Mouse (Mus musculus): ENCODE measurements around the gene Serp2. TPM values are rescaled to one million over a fixed set of nuclear protein-coding genes. Genes with fewer than 3 reads are reported as not detected.

The Serp2 gene
- polyA plus RNA-seq, 1 experiment from 2014 or later, result 6.3 TPM

DNA sequence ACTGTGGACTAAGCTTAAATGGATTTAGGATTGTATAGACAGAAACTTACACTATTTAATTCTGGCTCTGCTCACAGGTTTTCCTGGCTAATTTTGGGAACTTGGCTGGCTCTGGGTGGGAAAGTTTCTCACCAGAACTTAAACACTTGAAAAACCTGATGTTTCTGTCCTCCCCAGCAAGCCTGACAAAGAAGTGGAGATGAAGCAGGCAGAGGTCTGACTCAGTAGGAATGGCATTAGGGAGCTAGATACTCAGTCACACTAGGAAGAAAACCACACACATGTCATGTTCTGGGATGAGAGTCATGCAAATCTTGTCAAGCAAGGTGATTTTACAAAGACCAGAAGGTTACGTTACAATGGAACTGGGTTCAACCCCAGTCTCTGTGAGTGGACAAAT, 21.6 kb downstream of the Serp2 start:
- Histone ChIP-seq H3K9ac (ENCODE audit: low read length) (no peak overlapping the region), H3K4me3 (ENCODE audit: low read length) (no peak overlapping the region), H3K4me1 (ENCODE audit: control insufficient read depth, insufficient read depth, low read length) (peaks cover 8% of the 10 kb centered on the region), H3K27ac (ENCODE audit: low read length) (no peak overlapping the region), H3K4me2 (ENCODE audit: low read depth, low read length) (no peak overlapping the region), H3K27me3 (ENCODE audit: control insufficient read depth, insufficient read depth, low read length) (no peaks in the 10 kb centered on the region), H3K9me3 (replicated peaks; ENCODE audit: control insufficient read depth, low read length) (no peaks in the 10 kb centered on the region), H3K36me3 (ENCODE audit: control insufficient read depth, insufficient read depth) (no peaks in the 10 kb centered on the region)
- WGBS, result 92% methylated on average over 1 of the region's 1 CpGs
- ATAC-seq (replicated peaks; ENCODE audit: extremely low read depth, insufficient read depth, low FRiP score), result no peak

DNA sequence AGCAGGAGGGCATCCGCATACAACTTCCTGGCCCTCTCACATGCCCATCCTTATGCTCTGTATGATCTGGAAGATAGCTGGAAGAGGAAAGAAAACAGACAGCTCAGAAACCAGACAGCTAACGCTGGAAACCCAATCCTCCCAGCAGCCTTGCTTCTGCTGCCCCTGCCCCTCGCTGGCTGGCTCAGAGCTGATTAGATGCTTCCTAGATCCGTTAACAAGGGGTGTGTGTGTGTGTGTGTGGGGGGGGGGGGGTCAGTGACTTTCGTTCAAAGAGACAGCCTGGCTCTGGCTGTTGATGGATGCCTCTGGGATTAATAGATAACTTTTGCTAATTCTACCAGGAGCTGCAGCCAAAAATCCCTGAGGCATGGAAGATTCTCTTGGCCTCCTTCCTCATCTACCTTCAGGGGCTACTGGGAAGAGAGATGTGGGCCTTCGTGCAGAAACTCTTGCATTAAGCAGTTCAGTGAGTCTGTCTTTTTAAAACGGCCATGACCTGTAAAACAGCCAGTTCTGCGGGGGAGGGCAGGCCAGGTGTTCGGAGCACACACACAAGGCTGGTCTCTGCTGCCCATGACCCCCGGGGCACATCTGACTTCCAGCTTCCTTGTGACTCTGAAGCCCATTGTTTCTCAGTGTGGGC, 23.4 kb downstream of the Serp2 start:
- ATAC-seq (replicated peaks; ENCODE audit: extremely low read depth, insufficient read depth, low FRiP score), result no peak; the same call in 1 of the 2 replicates
- Histone ChIP-seq H3K36me3 (ENCODE audit: control insufficient read depth, insufficient read depth) (no peaks in the 10 kb centered on the region), H3K4me2 (ENCODE audit: low read depth, low read length) (peak overlapping the region; percentile 64), H3K4me3 (ENCODE audit: low read length) (peak overlapping the region; percentile 37), H3K27ac (ENCODE audit: low read length) (peak overlapping the region; percentile 53; the same call in 1 of the 2 replicates), H3K4me1 (ENCODE audit: control insufficient read depth, insufficient read depth, low read length) (peaks cover 8% of the 10 kb centered on the region), H3K27me3 (ENCODE audit: control insufficient read depth, insufficient read depth, low read length) (no peaks in the 10 kb centered on the region), H3K9me3 (replicated peaks; ENCODE audit: control insufficient read depth, low read length) (no peaks in the 10 kb centered on the region), H3K9ac (ENCODE audit: low read length) (peak overlapping the region; percentile 59)
- 21% methylated on average over 10 of the region's 10 CpGs for WGBS

DNA sequence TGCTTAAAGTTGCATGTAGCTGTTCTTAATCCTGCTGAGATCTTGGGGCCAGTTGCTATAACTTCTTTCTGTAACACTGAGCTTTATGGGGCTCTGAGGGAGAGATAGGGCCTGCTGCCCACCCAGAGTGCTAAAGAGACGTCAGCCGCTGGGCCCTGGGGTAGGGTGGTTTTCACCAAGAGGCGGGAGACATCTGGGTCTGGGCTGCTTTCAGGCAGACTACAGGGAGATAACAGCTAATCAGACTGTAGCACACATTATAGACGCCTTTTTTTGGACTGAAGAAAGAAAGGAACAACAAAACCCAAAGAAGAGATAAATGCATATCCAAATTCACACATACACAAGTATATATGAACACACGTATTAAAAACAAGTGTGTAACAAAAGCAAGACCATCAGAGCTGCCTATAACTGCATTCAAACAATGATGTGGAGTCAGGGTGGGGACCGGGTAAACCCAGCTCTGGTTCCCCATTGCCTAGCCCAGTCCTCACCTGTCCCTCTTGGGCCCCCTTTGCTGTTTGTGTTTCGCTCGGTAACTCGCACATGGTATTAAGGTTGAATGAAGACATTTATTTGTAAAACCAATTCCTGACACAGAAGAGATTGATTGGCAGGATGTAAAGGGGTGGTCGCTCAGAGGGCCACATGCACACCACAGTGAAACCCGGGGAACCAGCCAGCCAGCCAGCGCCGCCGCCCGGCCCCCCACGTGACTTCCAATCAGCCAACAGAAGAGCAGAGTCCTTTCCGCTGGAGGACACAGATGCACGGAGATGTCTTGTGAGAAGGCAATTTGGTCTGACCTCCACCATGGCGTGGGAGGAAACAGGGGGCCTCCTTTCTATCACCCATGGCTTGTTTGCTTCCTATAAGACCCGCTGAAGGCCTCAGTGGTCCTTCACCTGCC, 24.2 kb downstream of the Serp2 start:
- Histone ChIP-seq H3K9me3 (replicated peaks; ENCODE audit: control insufficient read depth, low read length) (no peaks in the 10 kb centered on the region), H3K4me1 (ENCODE audit: control insufficient read depth, insufficient read depth, low read length) (peaks cover 8% of the 10 kb centered on the region), H3K27me3 (ENCODE audit: control insufficient read depth, insufficient read depth, low read length) (no peaks in the 10 kb centered on the region), H3K4me3 (ENCODE audit: low read length) (peak overlapping the region; percentile 37), H3K4me2 (ENCODE audit: low read depth, low read length) (peak overlapping the region; percentile 64), H3K36me3 (ENCODE audit: control insufficient read depth, insufficient read depth) (no peaks in the 10 kb centered on the region), H3K9ac (ENCODE audit: low read length) (peak overlapping the region; percentile 59), H3K27ac (ENCODE audit: low read length) (peak overlapping the region; percentile 53; the same call in 1 of the 2 replicates)
- WGBS, result 28% methylated on average over 20 of the region's 20 CpGs
- ATAC-seq (replicated peaks; ENCODE audit: extremely low read depth, insufficient read depth, low FRiP score), result peak; percentile 62; the same call in 1 of the 2 replicates

DNA sequence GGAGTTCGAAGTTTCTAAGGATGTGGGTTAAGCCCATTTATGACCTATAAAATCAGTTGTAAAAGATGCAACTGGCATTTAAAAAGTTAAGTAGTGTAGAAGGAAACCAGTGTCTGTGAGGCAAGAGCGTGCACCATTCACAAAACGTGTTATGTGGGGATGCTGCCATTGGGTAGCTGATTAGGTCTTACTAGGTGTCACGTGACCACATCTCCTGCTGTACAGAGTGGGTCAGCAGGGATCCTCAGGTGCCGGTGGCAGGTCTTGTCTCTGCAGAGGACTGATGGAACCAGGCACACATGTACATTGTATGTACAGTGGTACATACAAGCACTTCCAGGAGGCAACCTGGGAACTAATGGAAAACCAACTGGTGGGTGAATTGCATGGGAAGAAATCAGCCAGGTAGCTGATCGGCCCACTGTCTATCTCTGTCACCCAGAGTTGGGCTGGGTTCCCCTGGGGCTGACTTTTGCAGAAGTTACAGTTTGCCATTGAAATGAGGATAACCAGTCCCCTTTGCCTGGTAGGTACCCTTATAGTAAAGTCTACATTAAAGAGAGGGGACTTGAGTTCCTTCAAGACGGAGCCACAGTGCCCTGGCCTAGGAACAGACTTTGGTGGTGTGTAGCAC, 25.5 kb downstream of the Serp2 start:
- no peak for ATAC-seq (replicated peaks; ENCODE audit: extremely low read depth, insufficient read depth, low FRiP score)

DNA sequence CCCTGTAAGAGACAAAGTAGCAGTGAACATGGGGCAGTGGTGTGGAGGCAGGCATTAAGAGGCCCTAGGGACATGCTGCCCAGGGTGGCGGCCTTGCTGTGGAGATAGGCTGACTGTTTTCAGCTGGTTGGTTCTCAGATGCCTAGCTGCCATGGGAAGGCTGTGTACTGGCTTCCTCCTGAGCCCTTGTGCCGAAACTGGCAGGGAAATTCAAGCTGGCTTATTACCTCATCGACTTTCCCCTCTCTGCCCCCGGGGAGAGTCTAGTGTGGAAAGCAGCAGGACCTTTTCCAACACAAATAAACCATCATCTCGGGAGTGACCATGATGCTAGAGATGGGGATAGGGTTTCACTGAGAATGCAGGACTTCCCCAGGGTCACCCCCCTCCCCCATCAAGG, 28.0 kb downstream of the Serp2 start:
- Histone ChIP-seq H3K4me3 (ENCODE audit: low read length) (no peak overlapping the region), H3K4me2 (ENCODE audit: low read depth, low read length) (no peak overlapping the region), H3K27me3 (ENCODE audit: control insufficient read depth, insufficient read depth, low read length) (no peaks in the 10 kb centered on the region), H3K9ac (ENCODE audit: low read length) (no peak overlapping the region), H3K4me1 (ENCODE audit: control insufficient read depth, insufficient read depth, low read length) (peaks cover 10% of the 10 kb centered on the region), H3K9me3 (replicated peaks; ENCODE audit: control insufficient read depth, low read length) (no peaks in the 10 kb centered on the region), H3K36me3 (ENCODE audit: control insufficient read depth, insufficient read depth) (no peaks in the 10 kb centered on the region), H3K27ac (ENCODE audit: low read length) (peak overlapping the region; percentile 28; the same call in 1 of the 2 replicates)
- 27% methylated on average over 5 of the region's 5 CpGs for WGBS
- ATAC-seq (replicated peaks; ENCODE audit: extremely low read depth, insufficient read depth, low FRiP score), result no peak

More for the DNA sequence above, 25.5 kb downstream of the Serp2 start:
- Histone ChIP-seq H3K4me3 (ENCODE audit: low read length) (no peak overlapping the region), H3K4me1 (ENCODE audit: control insufficient read depth, insufficient read depth, low read length) (peaks cover 10% of the 10 kb centered on the region), H3K9me3 (replicated peaks; ENCODE audit: control insufficient read depth, low read length) (no peaks in the 10 kb centered on the region), H3K27me3 (ENCODE audit: control insufficient read depth, insufficient read depth, low read length) (no peaks in the 10 kb centered on the region), H3K4me2 (ENCODE audit: low read depth, low read length) (no peak overlapping the region), H3K36me3 (ENCODE audit: control insufficient read depth, insufficient read depth) (no peaks in the 10 kb centered on the region), H3K27ac (ENCODE audit: low read length) (no peak overlapping the region), H3K9ac (ENCODE audit: low read length) (no peak overlapping the region)
- WGBS, result 85% methylated on average over 7 of the region's 7 CpGs

DNA sequence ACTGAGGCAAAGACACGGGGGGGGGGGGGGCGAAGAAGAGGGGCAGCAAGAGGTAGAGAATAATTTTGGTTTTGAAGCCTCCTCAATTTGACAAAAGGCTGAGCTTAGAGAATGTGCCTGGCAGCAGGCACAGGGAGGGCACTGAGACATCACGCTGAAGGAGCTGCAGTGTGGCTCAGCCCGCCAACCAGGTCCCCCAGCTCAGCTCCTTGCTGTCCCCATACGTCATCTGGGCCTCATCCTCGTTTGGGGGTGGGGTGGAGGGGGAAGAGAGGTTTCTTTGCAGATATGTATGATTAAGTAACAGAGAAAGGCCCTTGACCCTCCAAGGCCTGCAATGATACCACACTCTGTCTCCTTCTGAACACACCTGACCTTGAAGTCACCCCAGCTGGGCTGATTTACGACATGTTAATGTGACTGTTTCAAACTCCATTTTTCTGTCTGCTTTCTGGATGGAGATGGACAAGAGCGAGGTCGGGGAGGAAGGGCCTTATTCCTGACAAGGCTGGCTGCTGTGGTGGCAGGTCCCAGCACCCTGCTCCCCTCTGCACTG, 28.9 kb downstream of the Serp2 start:
- no peak for ATAC-seq (replicated peaks; ENCODE audit: extremely low read depth, insufficient read depth, low FRiP score)
- peaks cover 2% of the 10 kb centered on the region for H3K4me1 ChIP-seq (ENCODE audit: control insufficient read depth, insufficient read depth, low read length)
- no peaks in the 10 kb centered on the region for H3K36me3 ChIP-seq (ENCODE audit: control insufficient read depth, insufficient read depth)
- no peak overlapping the region for H3K4me3 ChIP-seq (ENCODE audit: low read length)
- H3K27ac ChIP-seq (ENCODE audit: low read length), result no peak overlapping the region
- no peak overlapping the region for H3K9ac ChIP-seq (ENCODE audit: low read length)
- H3K27me3 ChIP-seq (ENCODE audit: control insufficient read depth, insufficient read depth, low read length), result no peaks in the 10 kb centered on the region
- 65% methylated on average over 8 of the region's 9 CpGs for WGBS
- no peak overlapping the region for H3K4me2 ChIP-seq (ENCODE audit: low read depth, low read length)
- H3K9me3 ChIP-seq (replicated peaks; ENCODE audit: control insufficient read depth, low read length), result no peaks in the 10 kb centered on the region

DNA sequence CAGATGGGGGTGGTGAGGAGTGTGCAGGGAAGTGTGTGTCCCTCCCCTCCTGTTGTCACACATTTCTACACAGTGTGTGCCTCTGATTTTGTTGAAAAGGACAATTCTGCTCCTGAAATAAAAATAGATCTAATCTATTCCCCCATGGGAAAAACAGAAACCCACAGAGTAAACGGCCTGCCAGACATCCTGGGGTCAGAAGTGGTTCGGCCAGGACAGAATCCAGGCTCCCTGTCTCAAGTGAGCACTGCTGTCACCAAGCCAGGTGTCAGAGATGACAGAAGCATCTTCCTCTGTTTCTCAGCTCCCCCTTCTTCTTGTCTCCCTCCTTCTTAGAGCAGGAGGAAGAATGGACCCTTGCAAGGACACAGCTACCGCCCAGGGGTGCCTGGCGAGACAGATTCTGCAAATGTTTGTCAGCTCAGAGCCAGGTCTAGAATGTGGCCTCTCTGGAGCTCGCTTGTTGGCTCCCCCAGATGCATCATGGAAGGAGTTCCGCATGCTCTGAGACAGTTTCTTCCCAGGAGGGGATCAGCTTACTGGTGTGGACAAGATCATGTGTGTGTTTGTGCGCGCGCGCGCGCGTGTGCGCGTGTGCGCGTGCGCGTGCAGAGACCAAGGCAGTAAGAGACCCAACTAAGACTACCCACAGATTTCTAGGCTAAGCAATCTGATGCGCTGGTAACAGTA, 29.5 kb downstream of the Serp2 start:
- Histone ChIP-seq H3K4me3 (ENCODE audit: low read length) (no peak overlapping the region), H3K9me3 (replicated peaks; ENCODE audit: control insufficient read depth, low read length) (no peaks in the 10 kb centered on the region), H3K4me1 (ENCODE audit: control insufficient read depth, insufficient read depth, low read length) (peaks cover 2% of the 10 kb centered on the region; the same call in 1 of the 2 replicates), H3K36me3 (ENCODE audit: control insufficient read depth, insufficient read depth) (no peaks in the 10 kb centered on the region), H3K27ac (ENCODE audit: low read length) (no peak overlapping the region), H3K4me2 (ENCODE audit: low read depth, low read length) (no peak overlapping the region), H3K27me3 (ENCODE audit: control insufficient read depth, insufficient read depth, low read length) (no peaks in the 10 kb centered on the region), H3K9ac (ENCODE audit: low read length) (no peak overlapping the region)
- WGBS, result 83% methylated on average over 20 of the region's 20 CpGs
- no peak; the same call in 1 of the 2 replicates for ATAC-seq (replicated peaks; ENCODE audit: extremely low read depth, insufficient read depth, low FRiP score)

DNA sequence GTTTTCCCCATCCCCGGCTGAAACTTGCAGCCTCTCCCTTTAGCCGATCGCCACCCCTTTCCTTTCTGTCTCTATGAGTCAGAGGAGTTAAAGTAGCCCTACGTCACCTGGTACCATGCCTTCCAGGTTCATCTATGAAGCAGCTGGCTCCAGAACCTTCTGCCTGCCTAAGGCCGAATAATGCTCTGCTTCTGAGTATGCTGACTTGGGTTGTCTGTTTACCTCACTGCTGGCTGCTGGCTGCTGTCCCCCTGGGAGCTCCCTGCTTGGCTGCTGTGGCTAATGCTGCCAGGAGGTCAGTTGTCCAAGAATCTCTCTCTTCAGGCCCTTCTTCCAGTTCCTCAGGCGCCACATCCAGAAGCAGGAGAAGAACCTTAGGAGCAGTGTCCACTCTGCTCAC, 30.2 kb downstream of the Serp2 start:
- 57% methylated on average over 6 of the region's 6 CpGs for WGBS
- H3K9me3 ChIP-seq (replicated peaks; ENCODE audit: control insufficient read depth, low read length), result no peaks in the 10 kb centered on the region
- no peak overlapping the region for H3K9ac ChIP-seq (ENCODE audit: low read length)
- ATAC-seq (replicated peaks; ENCODE audit: extremely low read depth, insufficient read depth, low FRiP score), result no peak
- peaks cover 2% of the 10 kb centered on the region; the same call in 1 of the 2 replicates for H3K4me1 ChIP-seq (ENCODE audit: control insufficient read depth, insufficient read depth, low read length)
- H3K36me3 ChIP-seq (ENCODE audit: control insufficient read depth, insufficient read depth), result no peaks in the 10 kb centered on the region
- H3K27ac ChIP-seq (ENCODE audit: low read length), result no peak overlapping the region
- no peak overlapping the region for H3K4me3 ChIP-seq (ENCODE audit: low read length)
- no peaks in the 10 kb centered on the region for H3K27me3 ChIP-seq (ENCODE audit: control insufficient read depth, insufficient read depth, low read length)
- H3K4me2 ChIP-seq (ENCODE audit: low read depth, low read length), result no peak overlapping the region
